Mouse (Mus musculus) heart, adult 8-10 months (tissue): ENCODE measurements around the gene Taf1. TPM values are rescaled to one million over a fixed set of nuclear protein-coding genes. Genes with fewer than 3 reads are reported as not detected.

Experiments used
- DNase-seq: peaks from one replicate; pipeline ENCODE4 v3.0.0; 2022; ENCODE audit warnings: low spot score
- total RNA-seq, 4 experiments: library from RNA; stranded (reverse); gene quantifications; 2 replicates each; pipeline ENCODE4 v1.2.4; 2022

Taf1 gene
- 10 to 100 TPM; 12.8 to 17.5 (median 15.1) TPM for total RNA-seq

GRCm38 (mm10) chrX:101532347-101533221 lies at the start of gene Taf1:
Gene Taf1, plus strand, starts transcription at chrX:101532734.
- DNase-seq = peak; percentile 95

GRCm38 (mm10) chrX:101486487-101487152 lies 45.9 kb upstream of the Taf1 start:
- peak; percentile 25 for DNase-seq

- DNase-seq = no peak
These were observed 27.9 kb upstream of the Taf1 start for GRCm38 (mm10) chrX:101504636-101505035.

GRCm38 (mm10) chrX:101515710-101516109 lies 16.8 kb upstream of the Taf1 start:
- DNase-seq = peak; percentile 3

- no peak for DNase-seq
These were observed 14.5 kb upstream of the Taf1 start for GRCm38 (mm10) chrX:101518006-101518405.

- peak; percentile 3 for DNase-seq
These were observed 10.5 kb upstream of the Taf1 start for GRCm38 (mm10) chrX:101522027-101522426.

GRCm38 (mm10) chrX:101527356-101527755 lies 5.2 kb upstream of the Taf1 start:
- DNase-seq = peak; percentile 9

GRCm38 (mm10) chrX:101585455-101585854 lies 52.9 kb downstream of the Taf1 start:
- no peak for DNase-seq

- no peak for DNase-seq
These were observed 83.6 kb downstream of the Taf1 start for GRCm38 (mm10) chrX:101616183-101616582.

GRCm38 (mm10) chrX:101617889-101618288 lies 85.4 kb downstream of the Taf1 start:
- no peak for DNase-seq

- DNase-seq = no peak
These were observed 87.8 kb downstream of the Taf1 start for GRCm38 (mm10) chrX:101620317-101620716.

- DNase-seq = no peak
These were observed 90.0 kb downstream of the Taf1 start for GRCm38 (mm10) chrX:101622539-101622938.

- DNase-seq = no peak
These were observed 104.4 kb downstream of the Taf1 start for GRCm38 (mm10) chrX:101636821-101637525.

- DNase-seq = no peak
These were observed 106.3 kb downstream of the Taf1 start for GRCm38 (mm10) chrX:101638856-101639255.

GRCm38 (mm10) chrX:101639306-101639705 lies 106.8 kb downstream of the Taf1 start:
- DNase-seq = no peak

GRCm38 (mm10) chrX:101639741-101640166 lies 107.2 kb downstream of the Taf1 start, which contains the start of gene Ogt:
Gene Ogt, plus strand, starts transcription at chrX:101640060.
- DNase-seq = peak; percentile 94

- peak; percentile 38 for DNase-seq
These were observed 107.9 kb downstream of the Taf1 start for GRCm38 (mm10) chrX:101640194-101641160.

GRCm38 (mm10) chrX:101641161-101641530 lies 108.6 kb downstream of the Taf1 start:
- DNase-seq = no peak

GRCm38 (mm10) chrX:101642091-101642490 lies 109.6 kb downstream of the Taf1 start:
- no peak for DNase-seq

GRCm38 (mm10) chrX:101645286-101645685 lies 112.8 kb downstream of the Taf1 start:
- no peak for DNase-seq

GRCm38 (mm10) chrX:101646621-101647020 lies 114.1 kb downstream of the Taf1 start:
- no peak for DNase-seq
